Mouse (Mus musculus): ENCODE measurements around the gene Ppif.

Gene Ppif

DNA sequence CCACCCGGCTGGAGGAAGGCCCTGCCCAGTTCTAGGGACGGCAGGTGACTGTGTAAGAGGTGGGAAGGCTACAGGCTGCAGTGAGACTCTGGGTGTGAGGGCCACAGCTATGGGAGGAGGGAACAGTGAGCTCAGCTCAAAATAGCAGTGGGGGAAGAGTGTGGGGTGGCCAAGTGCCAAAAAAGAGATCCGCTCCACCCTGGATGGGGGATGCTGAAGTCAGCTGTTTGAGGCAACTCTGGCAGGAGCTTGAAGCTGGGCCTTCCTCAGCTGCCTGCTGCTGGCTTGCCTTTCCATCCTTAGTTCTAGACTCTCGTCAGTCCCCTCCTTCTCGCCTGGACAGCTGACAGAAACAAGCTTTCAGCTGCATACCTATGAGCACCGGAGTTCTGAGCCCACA lies 42.6 kb downstream of the Ppif start:
- no peak for DNase-seq (ENCODE audit: low read depth)

DNA sequence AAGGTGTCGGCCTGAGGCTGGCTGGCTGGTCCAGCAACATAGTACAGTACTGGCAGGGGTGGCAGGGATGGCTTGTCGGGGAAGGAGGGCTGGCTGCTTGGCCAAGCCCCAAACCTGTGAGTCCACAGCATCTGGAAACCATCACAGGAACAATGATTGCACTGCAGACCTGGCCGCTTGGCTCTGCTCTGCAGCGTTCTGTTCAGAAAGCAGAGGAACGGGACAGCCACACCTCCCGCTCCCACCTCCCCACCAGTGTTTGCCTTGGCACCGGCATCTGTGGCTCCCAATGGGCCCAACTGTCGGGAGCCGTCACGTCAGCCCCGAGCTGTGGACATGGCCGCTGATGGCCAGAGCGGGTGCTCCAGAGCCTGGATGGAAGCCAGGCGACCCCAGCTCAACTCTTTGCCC lies 44.6 kb downstream of the Ppif start:
- DNase-seq (ENCODE audit: low read depth): no peak

GRCm38 (mm10) chr14:25739957-25740565 lies 46.1 kb downstream of the Ppif start:
- DNase-seq (ENCODE audit: low read depth): no peak

DNA sequence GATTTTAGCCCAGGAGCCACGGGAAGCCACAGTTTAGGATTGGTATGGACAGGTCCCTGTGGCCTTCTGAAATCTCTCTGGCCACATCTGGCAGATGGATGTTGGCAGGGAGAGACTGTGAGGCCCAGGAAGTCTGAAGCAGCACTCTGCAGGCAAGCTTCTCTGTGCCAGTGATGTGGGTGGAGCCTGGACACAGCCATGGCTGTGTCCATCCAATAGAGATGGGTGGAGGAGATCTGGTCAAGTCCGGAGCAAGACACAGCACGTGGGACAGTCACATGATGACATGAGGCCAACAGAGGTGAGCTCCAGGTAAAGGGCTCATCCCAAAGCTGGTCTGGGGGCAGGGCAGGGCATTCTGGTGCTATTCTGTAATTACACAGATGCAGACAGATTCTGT lies 47.3 kb downstream of the Ppif start:
- no peak for DNase-seq (ENCODE audit: low read depth)

GRCm38 (mm10) chr14:25741840-25742367 lies 48.0 kb downstream of the Ppif start:
- DNase-seq (ENCODE audit: low read depth): no peak

DNA sequence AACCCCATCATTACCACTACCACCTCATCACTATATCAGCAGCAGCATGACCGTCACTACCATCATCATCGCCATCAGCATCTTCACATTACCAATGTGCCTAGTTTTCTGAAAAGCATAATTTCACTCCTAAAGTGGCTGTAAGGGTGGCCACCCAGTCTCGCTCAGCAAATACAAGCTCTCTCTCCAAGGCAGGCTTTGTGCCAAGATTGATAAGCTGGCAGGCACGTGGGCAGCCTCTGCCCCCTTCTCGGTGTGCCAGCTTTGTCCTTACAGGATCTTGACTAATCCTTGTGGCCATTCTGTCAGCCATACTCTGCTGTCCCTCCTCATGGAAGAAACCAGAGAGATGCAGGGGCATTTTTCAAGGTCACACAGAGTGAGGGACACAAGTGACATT lies 49.0 kb downstream of the Ppif start:
- no peak for DNase-seq (ENCODE audit: low read depth)

DNA sequence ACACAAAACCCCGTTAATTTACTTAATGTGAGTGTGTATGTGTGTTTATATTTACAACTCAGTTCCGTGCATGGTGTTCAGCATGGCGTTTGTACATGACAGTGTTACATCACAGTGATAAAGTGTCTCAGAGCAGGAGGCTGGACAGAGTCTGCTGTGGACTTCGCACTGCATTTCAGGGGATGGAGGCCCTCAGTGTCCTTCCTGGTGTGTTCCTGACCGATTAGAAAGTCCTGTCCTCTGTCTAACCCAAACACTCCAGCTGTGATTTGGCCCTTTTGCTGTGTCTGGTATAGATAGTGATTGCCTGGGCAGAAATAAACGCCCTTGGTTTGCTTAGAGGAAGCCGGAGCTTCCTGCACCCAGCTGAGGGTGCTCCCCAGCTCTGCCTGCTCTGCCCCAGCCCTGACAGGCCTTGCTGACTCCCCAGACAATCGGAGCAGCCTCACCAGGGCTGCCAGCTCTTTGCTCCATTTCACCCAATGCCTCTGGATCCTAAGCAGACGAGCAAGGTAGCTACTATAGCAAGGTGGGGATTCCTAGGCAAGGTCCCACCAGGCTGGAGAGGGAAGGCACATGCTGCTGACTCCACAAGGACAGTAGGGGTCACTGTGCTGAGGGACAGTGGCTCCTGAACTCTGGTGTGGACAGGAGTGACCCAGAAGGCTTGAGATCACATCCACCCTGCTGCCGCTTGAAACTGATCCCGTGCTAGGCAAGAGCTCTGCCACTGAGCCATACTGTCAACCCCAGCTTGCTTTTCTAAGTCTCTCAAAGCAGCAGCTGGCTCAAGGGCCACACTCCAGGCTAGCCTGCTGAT lies 51.6 kb downstream of the Ppif start:
- no peak for DNase-seq (ENCODE audit: low read depth)

DNA sequence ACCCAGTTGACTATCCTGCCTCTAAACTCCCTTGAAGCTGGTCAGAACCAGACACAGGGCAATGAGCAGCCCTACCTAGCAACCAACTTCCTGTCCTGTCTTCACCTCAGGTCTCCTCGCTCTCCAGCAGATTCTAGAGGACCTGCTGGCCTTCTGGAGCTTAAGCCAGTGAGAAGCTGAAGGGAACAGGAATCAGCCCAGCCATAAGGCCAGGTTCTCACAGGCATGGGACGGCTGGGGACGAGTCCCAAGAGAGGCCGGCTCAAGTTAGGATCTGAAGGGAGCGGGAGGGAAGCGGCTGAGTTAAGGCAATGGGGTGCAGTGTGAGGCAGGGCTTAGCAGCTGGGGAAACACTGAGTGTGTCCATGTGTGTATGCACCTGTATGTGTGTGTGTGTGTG lies 52.4 kb downstream of the Ppif start:
- no peak for DNase-seq (ENCODE audit: low read depth)

DNA sequence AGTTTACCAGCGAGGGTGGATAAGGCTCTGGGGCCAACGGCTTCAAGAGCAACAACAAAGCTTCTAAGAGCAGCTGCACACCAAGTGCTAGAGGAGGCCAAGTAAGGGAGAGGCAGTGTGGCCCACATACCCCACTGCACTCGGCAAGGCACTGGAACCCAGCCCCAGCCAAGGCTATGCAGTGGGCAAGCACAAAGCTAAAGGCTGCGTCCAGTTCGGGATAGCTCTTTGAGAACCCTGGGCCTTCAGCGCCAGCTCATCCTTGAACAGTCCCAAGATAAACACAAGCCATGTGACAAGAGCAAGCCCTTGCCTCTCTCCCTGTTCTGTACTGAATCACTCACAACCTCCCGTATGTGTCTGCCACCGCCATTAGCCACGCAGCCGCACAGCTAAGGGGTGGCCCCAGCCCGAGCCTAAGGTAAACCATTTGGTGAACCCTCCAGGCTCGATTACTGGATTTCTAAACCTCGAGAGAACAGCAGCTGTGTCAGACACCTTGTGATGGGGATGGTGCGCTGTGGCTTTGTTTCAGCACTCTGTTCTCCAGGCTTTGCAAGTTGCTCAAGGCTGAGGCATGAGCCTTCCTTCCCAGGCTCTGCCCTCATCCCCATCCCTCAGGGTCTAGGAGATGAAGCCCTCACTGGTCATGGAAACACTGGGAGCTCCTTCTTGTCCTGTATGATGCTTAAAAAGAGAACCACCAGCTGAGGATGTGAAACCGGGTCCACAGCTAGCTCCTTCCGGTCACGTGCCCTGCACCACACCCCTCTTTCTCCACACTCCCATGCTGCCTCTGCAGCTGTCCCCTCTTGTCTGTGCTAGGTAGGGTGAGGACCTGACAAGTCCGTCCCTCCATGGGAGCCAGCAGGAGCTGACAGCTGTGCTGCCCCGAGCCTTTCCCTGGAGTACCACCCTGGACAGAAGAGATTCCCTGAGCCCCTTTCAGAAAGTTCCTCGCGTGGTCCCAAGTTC lies 53.3 kb downstream of the Ppif start:
- DNase-seq (ENCODE audit: low read depth): no peak

DNA sequence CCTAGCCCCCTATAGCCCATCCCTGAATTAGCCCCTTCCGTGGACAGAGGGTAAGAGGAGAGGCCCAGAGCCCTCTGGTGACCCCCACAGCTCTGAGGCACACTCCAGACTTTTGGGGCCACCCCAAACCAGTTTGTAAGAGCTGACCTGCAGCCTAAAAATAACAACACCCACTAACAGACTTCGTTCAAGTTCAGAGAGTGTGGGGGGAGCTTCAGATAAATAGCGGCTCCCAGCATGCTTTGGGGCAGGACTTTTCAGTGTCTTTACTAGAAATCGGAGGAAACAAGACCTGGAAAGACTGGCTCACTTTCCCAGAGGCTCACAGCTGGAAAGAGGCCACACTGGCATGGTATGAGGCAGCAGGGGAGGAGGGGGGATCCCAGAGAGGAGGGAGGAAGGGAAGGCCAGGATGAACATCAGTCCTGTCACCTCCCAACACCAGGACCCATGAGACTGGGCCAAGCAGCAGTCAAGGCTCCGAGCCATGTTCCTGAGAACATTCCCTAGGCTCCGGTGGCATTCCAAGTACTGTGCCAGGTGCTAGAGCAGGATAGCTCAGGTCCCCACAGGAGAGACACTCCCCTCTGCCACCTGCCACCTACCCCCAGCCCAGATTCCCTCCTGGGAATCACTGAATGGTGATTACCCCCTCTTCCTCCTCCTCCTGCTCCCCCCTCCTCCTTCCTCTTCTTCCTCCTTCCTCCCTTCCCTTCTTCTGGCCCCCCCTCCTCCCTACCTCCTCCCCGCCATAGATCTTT lies 54.2 kb downstream of the Ppif start:
- DNase-seq (ENCODE audit: low read depth): no peak

GRCm38 (mm10) chr14:25749143-25749909 lies 55.4 kb downstream of the Ppif start:
- no peak for DNase-seq (ENCODE audit: low read depth)
